Mouse (Mus musculus) heart, postnatal 0 days (tissue): ENCODE measurements around the gene Rph3al. TPM values are rescaled to one million over a fixed set of nuclear protein-coding genes. Genes with fewer than 3 reads are reported as not detected.

Source experiments
- ATAC-seq: fragments of 200-750 bp; cut with Nextera tagmentation; 2 replicates; pipeline ENCODE4 v1.8.0; 2017; ENCODE audit warnings: low read depth, moderate number of reproducible peaks, moderate library complexity; ENCODE audit not compliant: insufficient read depth
- DNase-seq: peaks from one replicate; pipeline ENCODE4 v3.0.0-alpha.2; 2016; ENCODE audit warnings: low spot score
- H3K27ac ChIP-seq: fragments of 300-500 bp; sonication (generic); 2 replicates; pipeline ENCODE4 v1.5.1; 2014; ENCODE audit warnings: low read depth, mild to moderate bottlenecking
- H3K27me3 ChIP-seq: fragments of 300-500 bp; sonication (generic); 2 replicates; pipeline ENCODE4 v1.6.1; 2014; ENCODE audit warnings: low read length, mixed read lengths; ENCODE audit not compliant: control insufficient read depth, insufficient read depth
- H3K36me3 ChIP-seq: fragments of 300-500 bp; sonication (generic); replicated peaks from 2 replicates; pipeline ENCODE4 v1.6.1; 2014; ENCODE audit warnings: low read length, mixed read lengths; ENCODE audit not compliant: control insufficient read depth, insufficient read depth
- H3K4me1 ChIP-seq: fragments of 300-500 bp; sonication (generic); 2 replicates; pipeline ENCODE4 v1.6.1; 2014; ENCODE audit warnings: antibody characterized with exemption; ENCODE audit not compliant: control insufficient read depth, insufficient read depth
- H3K4me2 ChIP-seq: fragments of 300-500 bp; sonication (generic); 2 replicates; pipeline ENCODE4 v1.6.1; 2014; ENCODE audit warnings: low read depth, mild to moderate bottlenecking, low read length, moderate library complexity
- H3K4me3 ChIP-seq: fragments of 300-500 bp; sonication (generic); 2 replicates; pipeline ENCODE4 v1.5.1; 2014; ENCODE audit warnings: low read depth, low read length
- H3K9ac ChIP-seq: fragments of 300-500 bp; sonication (generic); replicated peaks from 2 replicates; pipeline ENCODE4 v1.6.1; 2014; ENCODE audit warnings: low read depth, low read length, mixed read lengths
- H3K9me3 ChIP-seq: fragments of 300-500 bp; sonication (generic); replicated peaks from 2 replicates; pipeline ENCODE4 v1.6.1; 2016; ENCODE audit warnings: low read length; ENCODE audit not compliant: control insufficient read depth
- CTCF ChIP-seq: IDR thresholded peaks from 2 replicates; pipeline ENCODE4 v1.5.1; 2016; ENCODE audit warnings: antibody characterized with exemption, control low read depth, low read depth
- EP300 ChIP-seq: IDR thresholded peaks from 2 replicates; pipeline ENCODE4 v1.6.1; 2016; ENCODE audit warnings: antibody characterized with exemption, low read depth
- WGBS: fragments of 180-500 bp; shearing (Covaris S2); extraction: QIAGEN DNeasy Blood & Tissue Kit; methylation state at CpG from one replicate; pipeline ENCODE4 v1.1.7; 2014; 5-methylcytosine and 5-hydroxymethylcytosine counted together
- polyA plus RNA-seq: library from polyadenylated mRNA; unstranded; fragments of >200 nt; fragmentation: Nextera tagmentation; extraction: Ambion mirVana; gene quantifications from 2 replicates; pipeline ENCODE4 v1.2.1, GENCODE M21; 2015
- total RNA-seq: library from RNA; depleted of rRNA; stranded (reverse); fragments of >200 nt; gene quantifications from 2 replicates; pipeline ENCODE4 v1.2.3, GENCODE M21; 2014; ENCODE audit warnings: low replicate concordance

Rph3al gene
- total and polyA plus RNA-seq, 2 experiments from 2014 or later, result 15.5 to 15.6 TPM

DNA sequence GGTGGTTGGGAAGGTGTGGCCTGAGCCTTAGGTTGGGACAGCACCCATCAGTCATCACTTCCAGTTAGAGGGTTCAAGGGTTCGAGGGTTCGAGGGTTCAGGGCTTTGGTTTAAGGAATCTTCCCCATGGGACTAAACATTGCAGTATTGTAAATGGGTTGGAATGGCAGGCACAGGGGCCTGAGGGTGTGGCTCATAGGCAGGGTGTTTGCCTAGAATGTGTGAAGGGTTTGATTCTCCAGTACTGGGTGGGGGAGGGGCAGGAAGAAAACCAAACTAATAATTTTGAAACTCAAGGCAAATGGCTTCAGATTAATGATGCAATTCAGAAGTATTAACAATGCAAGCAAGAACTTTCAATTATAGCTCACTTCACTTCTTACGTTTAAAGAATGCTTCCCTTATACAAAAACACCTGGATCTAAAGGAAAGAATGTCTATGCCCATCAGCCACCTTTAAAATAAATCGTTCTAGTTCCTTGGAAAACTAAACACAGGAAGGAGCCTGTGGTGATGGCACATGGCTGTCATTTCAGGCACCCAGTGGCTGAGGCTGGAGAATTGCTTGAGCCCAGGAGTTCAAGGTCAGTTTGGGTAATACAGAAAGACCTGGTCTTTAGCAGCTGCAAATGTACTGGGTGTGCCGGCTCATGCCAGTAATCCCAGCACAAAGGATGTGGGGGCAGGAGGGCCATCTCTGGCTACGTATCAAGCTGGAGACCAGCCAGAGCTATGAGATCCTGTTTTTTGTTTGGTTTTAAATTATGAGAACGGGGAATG, 136.3 kb downstream of the Rph3al start:
- H3K36me3 ChIP-seq, result no peaks in the 10 kb centered on the region
- peaks cover 17% of the 10 kb centered on the region for H3K27me3 ChIP-seq
- no peak overlapping the region for H3K4me2 ChIP-seq
- H3K9ac ChIP-seq, result no peak overlapping the region
- TF ChIP-seq CTCF, result no peak
- TF ChIP-seq EP300, result no peak
- DNase-seq (no peak), ATAC-seq (no peak)
- no peak overlapping the region for H3K4me3 ChIP-seq
- 76% methylated on average over 7 of the region's 7 CpGs for WGBS
- no peak overlapping the region for H3K27ac ChIP-seq
- no peaks in the 10 kb centered on the region for H3K4me1 ChIP-seq
- H3K9me3 ChIP-seq, result no peaks in the 10 kb centered on the region

GRCm38 (mm10) chr11:75801369-75801768, 136.9 kb downstream of the Rph3al start:
- Histone ChIP-seq H3K9ac (no peak overlapping the region), H3K4me1 (no peaks in the 10 kb centered on the region), H3K27ac (no peak overlapping the region), H3K4me3 (no peak overlapping the region), H3K27me3 (peaks cover 23% of the 10 kb centered on the region), H3K9me3 (no peaks in the 10 kb centered on the region), H3K36me3 (no peaks in the 10 kb centered on the region), H3K4me2 (no peak overlapping the region)
- 74% methylated on average over 4 of the region's 4 CpGs for WGBS
- no peak for TF ChIP-seq EP300
- TF ChIP-seq CTCF, result no peak
- DNase-seq, result no peak
- no peak for ATAC-seq

GRCm38 (mm10) chr11:75796536-75797246, 141.5 kb downstream of the Rph3al start:
- Histone ChIP-seq H3K9me3 (no peaks in the 10 kb centered on the region), H3K36me3 (no peaks in the 10 kb centered on the region), H3K4me3 (no peak overlapping the region), H3K9ac (no peak overlapping the region), H3K4me1 (no peaks in the 10 kb centered on the region), H3K27ac (no peak overlapping the region), H3K27me3 (peaks cover 59% of the 10 kb centered on the region), H3K4me2 (no peak overlapping the region)
- no peak for TF ChIP-seq CTCF
- no peak for TF ChIP-seq EP300
- WGBS, result 66% methylated on average over 13 of the region's 13 CpGs
- ATAC-seq, result no peak
- DNase-seq, result no peak

GRCm38 (mm10) chr11:75796029-75796445, 142.2 kb downstream of the Rph3al start, which contains the start of gene Doc2b:
Gene Doc2b, minus strand, starts transcription at chr11:75796049.
- Histone ChIP-seq H3K27ac (no peak within 1 kb of the TSS), H3K4me3 (peak within 1 kb of the TSS; percentile 48), H3K36me3 (no peaks in the 10 kb centered on the region), H3K4me1 (no peaks in the 10 kb centered on the region), H3K4me2 (peak within 1 kb of the TSS; percentile 64), H3K9me3 (no peaks in the 10 kb centered on the region), H3K9ac (no peak within 1 kb of the TSS), H3K27me3 (peaks cover 59% of the 10 kb centered on the region)
- DNase-seq, result no peak
- TF ChIP-seq CTCF, result no peak
- TF ChIP-seq EP300, result no peak
- 11% methylated on average over 27 of the region's 37 CpGs for WGBS
- ATAC-seq, result peak; percentile 45; the same call in 1 of the 2 replicates

DNA sequence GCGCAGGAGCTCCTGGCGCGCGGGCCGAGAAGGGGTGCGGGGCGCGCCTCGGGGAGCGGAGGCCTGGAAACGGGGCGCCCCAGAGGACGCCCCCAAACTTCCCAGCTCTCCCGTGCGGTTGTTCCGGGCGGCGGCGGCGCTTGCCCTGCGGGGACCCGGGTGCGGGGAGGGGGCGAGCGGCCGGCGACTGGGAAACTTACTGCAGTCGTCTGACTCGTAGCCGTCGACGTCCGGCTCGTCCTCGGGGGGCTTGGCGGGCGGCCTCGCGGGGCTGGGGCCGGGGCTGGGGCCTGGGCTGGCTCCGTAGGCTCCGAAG, 142.9 kb downstream of the Rph3al start:
- H3K4me2 ChIP-seq, result peak overlapping the region; percentile 64
- H3K4me3 ChIP-seq, result peak overlapping the region; percentile 48
- peaks cover 59% of the 10 kb centered on the region for H3K27me3 ChIP-seq
- H3K9me3 ChIP-seq, result no peaks in the 10 kb centered on the region
- H3K36me3 ChIP-seq, result no peaks in the 10 kb centered on the region
- H3K4me1 ChIP-seq, result no peaks in the 10 kb centered on the region
- no peak overlapping the region for H3K9ac ChIP-seq
- H3K27ac ChIP-seq, result no peak overlapping the region
- DNase-seq (no peak), ATAC-seq (no peak)
- TF ChIP-seq CTCF (no peak), EP300 (no peak)
- WGBS, result 2% methylated on average over 32 of the region's 42 CpGs
